Mouse (Mus musculus) heart, postnatal 0 days (tissue): ENCODE data around the gene Sumo2.
"Not testable (repeated sequence)": the region's sequence is repeated elsewhere in the genome, so short reads cannot be mapped to it uniquely, and the experiment has no call there.

Experiments used
- CTCF ChIP-seq: IDR thresholded peaks from 2 replicates; pipeline ENCODE4 v1.5.1; 2016; ENCODE audit warnings: antibody characterized with exemption, control low read depth, low read depth
- EP300 ChIP-seq: IDR thresholded peaks from 2 replicates; pipeline ENCODE4 v1.6.1; 2016; ENCODE audit warnings: antibody characterized with exemption, low read depth

GRCm38 (mm10) chr11:115496559-115496958, 39.5 kb downstream of the Sumo2 start:
- TF ChIP-seq CTCF, EP300: not testable (repeated sequence)
